Mouse (Mus musculus): Measurements from ENCODE around the gene Emid1.
A peak's percentile ranks its signal among the peaks of the same experiment; 100 is the strongest.

Emid1 gene

GRCm38 (mm10) chr11:5151680-5152337, at the start of gene Emid1:
TSS of gene Emid1 (minus strand) at chr11:5152257.
- DNase-seq = no peak

- no peak for DNase-seq
These were observed 47.8 kb upstream of the Emid1 start for GRCm38 (mm10) chr11:5199879-5200278.

GRCm38 (mm10) chr11:5197068-5197467, 45.0 kb upstream of the Emid1 start:
- DNase-seq = no peak

- DNase-seq = no peak
These were observed 44.5 kb upstream of the Emid1 start for GRCm38 (mm10) chr11:5196583-5196982.

- DNase-seq = no peak
These were observed 41.5 kb upstream of the Emid1 start for GRCm38 (mm10) chr11:5193576-5193881.

GRCm38 (mm10) chr11:5192840-5193575, 41.0 kb upstream of the Emid1 start:
- no peak for DNase-seq

GRCm38 (mm10) chr11:5192084-5192516, 40.0 kb upstream of the Emid1 start:
- no peak for DNase-seq

- no peak for DNase-seq
These were observed 37.3 kb upstream of the Emid1 start for GRCm38 (mm10) chr11:5189239-5189933.

- no peak for DNase-seq
These were observed 36.1 kb upstream of the Emid1 start for GRCm38 (mm10) chr11:5188170-5188569.

- DNase-seq = no peak
These were observed 32.8 kb upstream of the Emid1 start for GRCm38 (mm10) chr11:5184832-5185231.

- no peak for DNase-seq
These were observed 32.2 kb upstream of the Emid1 start for GRCm38 (mm10) chr11:5184250-5184649.

GRCm38 (mm10) chr11:5182870-5183269, 30.8 kb upstream of the Emid1 start:
- DNase-seq = no peak

GRCm38 (mm10) chr11:5181850-5182404, 29.9 kb upstream of the Emid1 start:
- peak; percentile 64 for DNase-seq

GRCm38 (mm10) chr11:5179391-5179790, 27.3 kb upstream of the Emid1 start:
- DNase-seq = no peak

GRCm38 (mm10) chr11:5177171-5177570, 25.1 kb upstream of the Emid1 start:
- peak; percentile 33 for DNase-seq

GRCm38 (mm10) chr11:5176685-5177084, 24.6 kb upstream of the Emid1 start:
- no peak for DNase-seq

- no peak for DNase-seq
These were observed 23.8 kb upstream of the Emid1 start for GRCm38 (mm10) chr11:5175866-5176265.

- no peak for DNase-seq
These were observed 23.1 kb upstream of the Emid1 start for GRCm38 (mm10) chr11:5175141-5175540.

- DNase-seq = no peak
These were observed 20.8 kb upstream of the Emid1 start for GRCm38 (mm10) chr11:5172861-5173260.

GRCm38 (mm10) chr11:5167311-5167710, 15.3 kb upstream of the Emid1 start:
- no peak for DNase-seq

GRCm38 (mm10) chr11:5165471-5165916, 13.4 kb upstream of the Emid1 start:
- no peak for DNase-seq

- DNase-seq = no peak
These were observed 12.3 kb upstream of the Emid1 start for GRCm38 (mm10) chr11:5164310-5164709.

- DNase-seq = no peak
These were observed 11.4 kb upstream of the Emid1 start for GRCm38 (mm10) chr11:5163421-5163820.
